Mouse (Mus musculus) T-helper 1 cell (primary cell): ENCODE results near the gene Irf8.
"Not testable (repeated sequence)": the region's sequence is repeated elsewhere in the genome, so short reads cannot be mapped to it uniquely, and the experiment has no call there.

ENCODE experiments used
- in situ Hi-C: fragments of 300-600 bp; cut with MboI, MseI; formaldehyde crosslinking; loops from one replicate; pipeline ENCODE4 v1.15.1; 2025; ENCODE audit warnings: high pct_unique_total_duplicates

Gene Irf8

GRCm38 (mm10) chr8:120795944-120796635, 59.9 kb downstream of the Irf8 start:
- in situ Hi-C loops = loop anchor here (5.0 kb wide), 1 partner anchor 119 kb away; no protein-coding TSS in a partner anchor

DNA sequence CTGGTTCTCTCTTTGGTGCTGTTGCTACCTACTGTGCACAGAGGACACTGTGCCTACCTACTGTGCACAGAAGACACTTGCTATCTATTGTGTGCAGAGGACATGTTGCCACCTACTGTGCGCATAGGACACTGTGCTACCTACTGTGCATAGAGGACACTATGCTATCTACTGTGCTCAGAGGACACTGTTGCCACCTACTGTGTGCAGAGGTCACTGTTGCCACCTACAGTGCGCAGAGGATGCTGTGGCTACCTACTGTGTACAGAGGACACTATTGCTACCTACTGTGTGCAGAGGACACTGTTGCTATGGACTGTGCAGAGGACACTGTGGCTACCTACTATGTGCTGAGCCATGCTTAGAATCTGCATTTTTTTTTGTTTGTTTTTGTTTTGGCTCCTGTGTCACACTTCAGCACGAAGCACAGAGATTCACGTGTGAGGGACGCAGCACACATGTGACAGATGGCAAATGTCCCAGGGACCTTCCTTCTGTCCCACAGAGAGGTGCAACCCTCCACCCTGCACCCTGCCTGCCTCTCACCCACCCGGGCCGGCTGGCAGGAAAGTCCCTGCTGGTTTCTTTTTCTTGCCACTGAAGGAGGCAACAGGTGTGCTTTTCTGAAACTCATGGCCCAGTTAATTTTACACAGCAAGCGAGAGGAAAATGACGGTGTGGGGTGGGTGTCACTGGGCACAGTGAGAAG, 61.0 kb downstream of the Irf8 start:
- in situ Hi-C loops = loop anchor here (5.0 kb wide), 1 partner anchor 120 kb away; no protein-coding TSS in a partner anchor

DNA sequence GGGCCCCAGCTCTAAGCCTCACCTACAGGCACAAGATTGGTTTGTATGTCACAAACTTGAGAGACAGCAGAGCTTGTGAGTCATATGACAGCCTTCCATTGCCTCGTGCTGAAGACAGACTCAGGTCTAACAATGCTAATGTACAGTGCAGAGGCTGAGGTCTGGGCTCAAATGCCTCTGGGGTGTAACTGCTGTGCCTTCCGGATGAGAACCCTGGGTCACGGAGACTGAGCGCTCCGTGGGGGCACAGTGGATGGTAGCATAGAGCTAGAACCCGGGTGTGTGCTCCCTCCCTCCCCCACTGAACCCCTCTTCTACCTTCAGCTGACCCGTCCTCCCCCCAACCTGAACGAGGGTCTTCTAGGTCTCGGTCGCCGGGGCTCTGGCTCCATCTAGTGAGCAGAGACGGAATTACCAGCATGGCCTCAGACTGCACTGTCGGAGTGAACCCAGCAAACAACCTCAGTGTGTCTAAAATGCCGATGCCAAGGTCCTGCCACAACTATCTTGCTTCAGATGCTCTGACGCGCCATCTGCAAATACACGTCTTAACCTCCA, 64.2 kb downstream of the Irf8 start:
- in situ Hi-C loops = no loop called here

DNA sequence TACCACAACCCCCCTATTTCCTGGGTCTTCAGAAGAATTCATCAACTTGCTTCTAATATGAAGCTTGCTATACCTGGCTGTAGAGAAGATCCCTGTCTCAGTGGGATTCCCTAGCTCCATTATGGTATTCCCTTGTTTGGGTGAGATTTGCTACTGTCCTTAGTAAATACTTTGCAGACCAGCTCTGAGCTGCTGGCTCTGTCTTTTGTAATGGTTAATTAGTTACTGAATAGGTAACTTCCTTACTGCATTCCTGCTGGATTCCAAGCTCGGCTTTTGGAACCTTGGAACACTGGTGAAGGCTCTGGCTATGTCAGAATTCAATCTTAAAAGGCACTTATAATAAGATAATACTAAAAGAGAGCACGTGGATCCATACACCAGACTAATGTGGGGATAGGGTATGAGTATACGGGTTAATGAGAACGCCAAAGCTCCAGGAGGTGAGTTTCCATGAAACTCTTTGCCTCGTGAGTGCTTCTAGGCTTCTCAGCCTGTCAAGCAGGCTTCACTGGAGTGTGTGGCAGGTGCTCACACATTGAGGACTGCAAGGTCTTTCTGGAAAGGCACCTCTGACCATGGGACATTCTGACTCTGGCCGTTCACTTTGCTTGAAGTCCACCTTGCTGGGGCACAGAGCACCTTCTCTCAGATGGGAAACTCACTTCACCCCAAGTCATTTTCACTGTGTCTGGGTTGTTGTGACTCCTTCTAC, 67.7 kb downstream of the Irf8 start:
- in situ Hi-C loops = not testable (repeated sequence)

DNA sequence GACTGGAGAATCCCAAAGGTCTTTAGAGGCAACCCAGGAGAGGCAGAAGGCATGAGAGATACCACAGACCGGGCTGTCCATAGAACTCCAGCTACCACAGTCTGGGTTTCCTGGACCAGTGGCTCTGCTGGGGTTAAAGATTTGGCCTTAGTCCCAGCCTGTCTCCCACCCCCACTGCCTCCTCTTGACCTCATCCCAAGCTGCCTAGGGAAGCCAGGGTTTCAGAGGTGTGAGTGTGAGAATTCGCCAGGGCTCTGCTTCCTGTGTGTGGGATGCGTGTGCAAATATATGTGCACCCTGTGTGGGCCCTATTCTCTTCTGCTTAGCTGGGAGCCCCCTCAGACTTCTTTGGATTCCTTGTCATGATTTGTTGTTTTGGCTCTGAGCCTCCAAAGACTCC, 68.6 kb downstream of the Irf8 start:
- in situ Hi-C loops = no loop called here
